Mouse (Mus musculus) stomach, postnatal 0 days (tissue): ENCODE measurements around the gene Olfr371.

Experiments
- CTCF ChIP-seq: IDR thresholded peaks from 2 replicates; pipeline ENCODE4 v1.5.1; 2016; ENCODE audit warnings: antibody characterized with exemption, low read depth, mild to moderate bottlenecking, moderate library complexity
- EP300 ChIP-seq: optimal IDR thresholded peaks from 2 replicates; pipeline ENCODE3; 2016; ENCODE audit warnings: antibody characterized with exemption

- no peak for TF ChIP-seq CTCF
- no peak for TF ChIP-seq EP300
Measured at GRCm38 (mm10) chr8:85227297-85227696, 1.5 kb downstream of the Olfr371 start.
